Mouse (Mus musculus): ENCODE measurements around the gene Fam174a. TPM values are rescaled to one million over a fixed set of nuclear protein-coding genes. Genes with fewer than 3 reads are reported as not detected.

The Fam174a gene
- polyA plus RNA-seq, 1 experiment from 2014 or later: 29.4 TPM

GRCm38 (mm10) chr1:95326856-95327255, 13.4 kb downstream of the Fam174a start:
- H3K4me3 ChIP-seq (ENCODE audit: low read depth, low read length): no peak overlapping the region
- no peak overlapping the region for H3K4me2 ChIP-seq (ENCODE audit: low read depth, low read length)
- no peak overlapping the region for H3K9ac ChIP-seq (replicated peaks; ENCODE audit: low read depth, low read length)
- no peaks in the 10 kb centered on the region for H3K27me3 ChIP-seq (ENCODE audit: control insufficient read depth, insufficient read depth, low read length)
- no peak for ATAC-seq (ENCODE audit: low read depth)
- no peaks in the 10 kb centered on the region; the same call in 1 of the 2 replicates for H3K4me1 ChIP-seq (ENCODE audit: control insufficient read depth, insufficient read depth, low read length)
- no peaks in the 10 kb centered on the region for H3K9me3 ChIP-seq (ENCODE audit: control insufficient read depth, low read length)
- H3K27ac ChIP-seq (ENCODE audit: low read depth, low read length): no peak overlapping the region
- H3K36me3 ChIP-seq (ENCODE audit: control insufficient read depth, insufficient read depth, low read length): 0 out of 2 replicates have a peak, but pooled peaks cover 4% of the 10 kb centered on the region

- H3K4me1 ChIP-seq (ENCODE audit: control insufficient read depth, insufficient read depth, low read length): no peaks in the 10 kb centered on the region
- H3K4me2 ChIP-seq (ENCODE audit: low read depth, low read length): no peak overlapping the region
- no peaks in the 10 kb centered on the region for H3K36me3 ChIP-seq (ENCODE audit: control insufficient read depth, insufficient read depth, low read length)
- H3K27me3 ChIP-seq (ENCODE audit: control insufficient read depth, insufficient read depth, low read length): no peaks in the 10 kb centered on the region
- no peak for ATAC-seq (ENCODE audit: low read depth)
- H3K9ac ChIP-seq (replicated peaks; ENCODE audit: low read depth, low read length): no peak overlapping the region
- H3K27ac ChIP-seq (ENCODE audit: low read depth, low read length): no peak overlapping the region
- H3K9me3 ChIP-seq (ENCODE audit: control insufficient read depth, low read length): no peaks in the 10 kb centered on the region
- H3K4me3 ChIP-seq (ENCODE audit: low read depth, low read length): no peak overlapping the region
Measured at GRCm38 (mm10) chr1:95339618-95340017, 26.2 kb downstream of the Fam174a start.

- H3K27ac ChIP-seq (ENCODE audit: low read depth, low read length): no peak overlapping the region
- no peak for ATAC-seq (ENCODE audit: low read depth)
- no peak overlapping the region for H3K4me3 ChIP-seq (ENCODE audit: low read depth, low read length)
- no peak overlapping the region for H3K9ac ChIP-seq (replicated peaks; ENCODE audit: low read depth, low read length)
- H3K4me2 ChIP-seq (ENCODE audit: low read depth, low read length): no peak overlapping the region
- H3K36me3 ChIP-seq (ENCODE audit: control insufficient read depth, insufficient read depth, low read length): no peaks in the 10 kb centered on the region
- no peaks in the 10 kb centered on the region for H3K27me3 ChIP-seq (ENCODE audit: control insufficient read depth, insufficient read depth, low read length)
- no peaks in the 10 kb centered on the region for H3K9me3 ChIP-seq (ENCODE audit: control insufficient read depth, low read length)
- no peaks in the 10 kb centered on the region for H3K4me1 ChIP-seq (ENCODE audit: control insufficient read depth, insufficient read depth, low read length)
Measured at GRCm38 (mm10) chr1:95342242-95342641, 28.8 kb downstream of the Fam174a start.

- no peak for ATAC-seq (ENCODE audit: low read depth)
- no peaks in the 10 kb centered on the region for H3K36me3 ChIP-seq (ENCODE audit: control insufficient read depth, insufficient read depth, low read length)
- 73% methylated on average over 5 of the region's 5 CpGs for WGBS
- H3K4me3 ChIP-seq (ENCODE audit: low read depth, low read length): no peak overlapping the region
- H3K9me3 ChIP-seq (ENCODE audit: control insufficient read depth, low read length): no peaks in the 10 kb centered on the region
- no peaks in the 10 kb centered on the region for H3K4me1 ChIP-seq (ENCODE audit: control insufficient read depth, insufficient read depth, low read length)
- H3K4me2 ChIP-seq (ENCODE audit: low read depth, low read length): no peak overlapping the region
- H3K27me3 ChIP-seq (ENCODE audit: control insufficient read depth, insufficient read depth, low read length): no peaks in the 10 kb centered on the region
- no peak overlapping the region for H3K9ac ChIP-seq (replicated peaks; ENCODE audit: low read depth, low read length)
- no peak overlapping the region for H3K27ac ChIP-seq (ENCODE audit: low read depth, low read length)
Measured at GRCm38 (mm10) chr1:95343585-95344485, 30.4 kb downstream of the Fam174a start.

GRCm38 (mm10) chr1:95354146-95354545, 40.7 kb downstream of the Fam174a start:
- Histone ChIP-seq H3K4me1 (ENCODE audit: control insufficient read depth, insufficient read depth, low read length) (no peaks in the 10 kb centered on the region), H3K9me3 (ENCODE audit: control insufficient read depth, low read length) (no peaks in the 10 kb centered on the region), H3K9ac (replicated peaks; ENCODE audit: low read depth, low read length) (no peak overlapping the region), H3K36me3 (ENCODE audit: control insufficient read depth, insufficient read depth, low read length) (no peaks in the 10 kb centered on the region), H3K27me3 (ENCODE audit: control insufficient read depth, insufficient read depth, low read length) (no peaks in the 10 kb centered on the region), H3K4me3 (ENCODE audit: low read depth, low read length) (no peak overlapping the region), H3K4me2 (ENCODE audit: low read depth, low read length) (no peak overlapping the region), H3K27ac (ENCODE audit: low read depth, low read length) (no peak overlapping the region)
- ATAC-seq (ENCODE audit: low read depth): no peak
- 62% methylated on average over 1 of the region's 1 CpGs for WGBS

- ATAC-seq (ENCODE audit: low read depth): no peak
- Histone ChIP-seq H3K27ac (ENCODE audit: low read depth, low read length) (no peak overlapping the region), H3K27me3 (ENCODE audit: control insufficient read depth, insufficient read depth, low read length) (no peaks in the 10 kb centered on the region), H3K4me2 (ENCODE audit: low read depth, low read length) (no peak overlapping the region), H3K9me3 (ENCODE audit: control insufficient read depth, low read length) (no peaks in the 10 kb centered on the region), H3K4me3 (ENCODE audit: low read depth, low read length) (no peak overlapping the region), H3K36me3 (ENCODE audit: control insufficient read depth, insufficient read depth, low read length) (no peaks in the 10 kb centered on the region), H3K4me1 (ENCODE audit: control insufficient read depth, insufficient read depth, low read length) (no peaks in the 10 kb centered on the region), H3K9ac (replicated peaks; ENCODE audit: low read depth, low read length) (no peak overlapping the region)
- WGBS: 73% methylated on average over 4 of the region's 4 CpGs
Measured at GRCm38 (mm10) chr1:95356904-95357303, 43.5 kb downstream of the Fam174a start.

- H3K9me3 ChIP-seq (ENCODE audit: control insufficient read depth, low read length): no peaks in the 10 kb centered on the region
- no peak overlapping the region for H3K27ac ChIP-seq (ENCODE audit: low read depth, low read length)
- 75% methylated on average over 2 of the region's 2 CpGs for WGBS
- no peaks in the 10 kb centered on the region for H3K27me3 ChIP-seq (ENCODE audit: control insufficient read depth, insufficient read depth, low read length)
- no peak overlapping the region for H3K9ac ChIP-seq (replicated peaks; ENCODE audit: low read depth, low read length)
- H3K4me3 ChIP-seq (ENCODE audit: low read depth, low read length): no peak overlapping the region
- no peak for ATAC-seq (ENCODE audit: low read depth)
- H3K4me2 ChIP-seq (ENCODE audit: low read depth, low read length): no peak overlapping the region
- no peaks in the 10 kb centered on the region for H3K36me3 ChIP-seq (ENCODE audit: control insufficient read depth, insufficient read depth, low read length)
- no peaks in the 10 kb centered on the region for H3K4me1 ChIP-seq (ENCODE audit: control insufficient read depth, insufficient read depth, low read length)
Measured at GRCm38 (mm10) chr1:95363692-95364091, 50.3 kb downstream of the Fam174a start.

- no peaks in the 10 kb centered on the region for H3K9me3 ChIP-seq (ENCODE audit: control insufficient read depth, low read length)
- ATAC-seq (ENCODE audit: low read depth): no peak
- H3K4me3 ChIP-seq (ENCODE audit: low read depth, low read length): no peak overlapping the region
- H3K4me2 ChIP-seq (ENCODE audit: low read depth, low read length): no peak overlapping the region
- H3K36me3 ChIP-seq (ENCODE audit: control insufficient read depth, insufficient read depth, low read length): no peaks in the 10 kb centered on the region
- H3K27ac ChIP-seq (ENCODE audit: low read depth, low read length): no peak overlapping the region
- WGBS: 73% methylated on average over 4 of the region's 4 CpGs
- H3K27me3 ChIP-seq (ENCODE audit: control insufficient read depth, insufficient read depth, low read length): no peaks in the 10 kb centered on the region
- no peak overlapping the region for H3K9ac ChIP-seq (replicated peaks; ENCODE audit: low read depth, low read length)
- H3K4me1 ChIP-seq (ENCODE audit: control insufficient read depth, insufficient read depth, low read length): no peaks in the 10 kb centered on the region
Measured at GRCm38 (mm10) chr1:95366616-95367373, 53.4 kb downstream of the Fam174a start.

GRCm38 (mm10) chr1:95367748-95368147, 54.3 kb downstream of the Fam174a start:
- Histone ChIP-seq H3K27me3 (ENCODE audit: control insufficient read depth, insufficient read depth, low read length) (no peaks in the 10 kb centered on the region), H3K27ac (ENCODE audit: low read depth, low read length) (no peak overlapping the region), H3K9ac (replicated peaks; ENCODE audit: low read depth, low read length) (no peak overlapping the region), H3K9me3 (ENCODE audit: control insufficient read depth, low read length) (no peaks in the 10 kb centered on the region), H3K4me3 (ENCODE audit: low read depth, low read length) (no peak overlapping the region), H3K4me1 (ENCODE audit: control insufficient read depth, insufficient read depth, low read length) (no peaks in the 10 kb centered on the region), H3K36me3 (ENCODE audit: control insufficient read depth, insufficient read depth, low read length) (no peaks in the 10 kb centered on the region), H3K4me2 (ENCODE audit: low read depth, low read length) (no peak overlapping the region)
- ATAC-seq (ENCODE audit: low read depth): no peak
- 95% methylated on average over 4 of the region's 4 CpGs for WGBS

Data from neural tube, embryonic 14.5 days (tissue).